Mouse (Mus musculus): ENCODE results near the gene Cym. TPM values are rescaled to one million over a fixed set of nuclear protein-coding genes. Genes with fewer than 3 reads are reported as not detected.

Cym gene
- polyA plus RNA-seq, 1 experiment from 2014 or later = not detected

DNA sequence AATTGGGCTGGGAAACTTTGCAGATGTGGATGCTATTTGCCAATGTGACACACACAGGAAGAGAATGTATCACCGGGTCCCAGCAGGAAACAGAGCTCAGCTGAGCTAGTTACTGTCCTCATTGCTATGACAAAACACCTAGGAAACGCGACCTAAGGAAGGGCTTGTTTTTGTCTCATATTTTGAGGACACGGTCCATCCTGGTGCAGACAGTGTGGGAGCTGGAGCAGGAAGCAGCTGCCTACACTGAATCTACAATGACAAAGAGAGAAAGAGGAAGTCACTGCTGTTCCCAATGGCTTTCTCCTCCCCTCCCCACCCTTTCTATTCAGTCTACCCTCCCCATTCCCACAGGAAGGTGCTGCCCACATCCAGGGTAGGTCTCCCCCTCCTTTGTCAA lies 30.5 kb upstream of the Cym start:
- no peaks in the 10 kb centered on the region for H3K36me3 ChIP-seq (ENCODE audit: control insufficient read depth, insufficient read depth, low read length)
- H3K4me2 ChIP-seq (ENCODE audit: low read depth, low read length) = no peak overlapping the region
- H3K27me3 ChIP-seq (replicated peaks; ENCODE audit: control insufficient read depth, insufficient read depth, low read length) = no peaks in the 10 kb centered on the region
- H3K9ac ChIP-seq (ENCODE audit: low read depth, low read length) = no peak overlapping the region
- 65% methylated on average over 4 of the region's 4 CpGs for WGBS
- no peak for DNase-seq (ENCODE audit: low spot score)
- no peak overlapping the region for H3K4me3 ChIP-seq (ENCODE audit: low read depth, low read length)
- H3K27ac ChIP-seq (replicated peaks; ENCODE audit: low read depth, low read length) = no peak overlapping the region
- H3K4me1 ChIP-seq (ENCODE audit: control insufficient read depth, insufficient read depth, low read length) = no peaks in the 10 kb centered on the region
- ATAC-seq (ENCODE audit: low read depth) = no peak
- H3K9me3 ChIP-seq (ENCODE audit: control insufficient read depth, low read length) = no peaks in the 10 kb centered on the region

DNA sequence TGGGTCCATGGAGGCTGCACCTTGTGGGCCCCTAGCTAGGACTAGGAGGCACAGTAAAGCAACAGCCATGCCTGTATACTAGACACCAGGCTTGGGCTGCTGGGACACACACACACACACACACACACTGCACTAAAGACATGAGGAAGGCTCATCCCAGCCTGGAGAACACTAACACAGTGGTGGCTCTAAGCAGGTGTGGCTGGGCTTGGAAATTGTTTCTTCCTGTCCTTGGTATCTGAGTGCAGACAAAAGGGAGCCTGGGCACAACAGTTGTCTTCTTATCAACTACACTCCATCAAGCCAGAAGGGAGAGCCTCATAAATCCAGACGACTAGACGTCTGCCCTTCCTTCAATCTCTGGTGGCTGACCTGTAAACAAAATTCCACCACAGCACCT lies 28.8 kb upstream of the Cym start:
- H3K4me3 ChIP-seq (ENCODE audit: low read depth, low read length) = no peak overlapping the region
- no peaks in the 10 kb centered on the region for H3K27me3 ChIP-seq (replicated peaks; ENCODE audit: control insufficient read depth, insufficient read depth, low read length)
- H3K9ac ChIP-seq (ENCODE audit: low read depth, low read length) = no peak overlapping the region
- no peaks in the 10 kb centered on the region for H3K36me3 ChIP-seq (ENCODE audit: control insufficient read depth, insufficient read depth, low read length)
- H3K4me2 ChIP-seq (ENCODE audit: low read depth, low read length) = no peak overlapping the region
- no peak overlapping the region for H3K27ac ChIP-seq (replicated peaks; ENCODE audit: low read depth, low read length)
- DNase-seq (ENCODE audit: low spot score) = no peak
- no peak for ATAC-seq (ENCODE audit: low read depth)
- H3K9me3 ChIP-seq (ENCODE audit: control insufficient read depth, low read length) = no peaks in the 10 kb centered on the region
- 48% methylated on average over 2 of the region's 2 CpGs for WGBS
- no peaks in the 10 kb centered on the region for H3K4me1 ChIP-seq (ENCODE audit: control insufficient read depth, insufficient read depth, low read length)

DNA sequence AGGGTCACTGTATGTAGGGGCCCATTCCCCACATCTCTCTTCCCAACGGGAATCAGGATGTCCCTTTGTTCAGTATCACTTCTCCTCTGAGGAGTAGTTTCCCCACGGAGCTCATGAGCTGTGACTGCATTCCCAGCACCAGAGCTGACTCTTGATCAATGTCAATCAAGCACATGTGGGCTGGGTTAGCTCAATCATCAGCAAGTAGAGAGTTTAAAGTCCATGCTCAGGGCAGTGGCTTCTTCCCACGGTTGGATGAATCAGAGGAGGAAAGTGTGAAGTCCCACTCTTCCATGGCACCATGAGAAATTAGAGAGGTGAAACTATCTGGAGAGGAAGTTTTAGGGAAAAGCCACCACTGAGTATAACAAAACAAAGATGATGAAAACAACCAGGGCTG lies 27.5 kb upstream of the Cym start:
- Histone ChIP-seq H3K36me3 (ENCODE audit: control insufficient read depth, insufficient read depth, low read length) (no peaks in the 10 kb centered on the region), H3K9me3 (ENCODE audit: control insufficient read depth, low read length) (no peaks in the 10 kb centered on the region), H3K27me3 (replicated peaks; ENCODE audit: control insufficient read depth, insufficient read depth, low read length) (no peaks in the 10 kb centered on the region), H3K4me2 (ENCODE audit: low read depth, low read length) (no peak overlapping the region), H3K4me1 (ENCODE audit: control insufficient read depth, insufficient read depth, low read length) (no peaks in the 10 kb centered on the region), H3K9ac (ENCODE audit: low read depth, low read length) (no peak overlapping the region), H3K27ac (replicated peaks; ENCODE audit: low read depth, low read length) (no peak overlapping the region), H3K4me3 (ENCODE audit: low read depth, low read length) (no peak overlapping the region)
- 50% methylated on average over 3 of the region's 3 CpGs for WGBS
- no peak for DNase-seq (ENCODE audit: low spot score)
- ATAC-seq (ENCODE audit: low read depth) = no peak

DNA sequence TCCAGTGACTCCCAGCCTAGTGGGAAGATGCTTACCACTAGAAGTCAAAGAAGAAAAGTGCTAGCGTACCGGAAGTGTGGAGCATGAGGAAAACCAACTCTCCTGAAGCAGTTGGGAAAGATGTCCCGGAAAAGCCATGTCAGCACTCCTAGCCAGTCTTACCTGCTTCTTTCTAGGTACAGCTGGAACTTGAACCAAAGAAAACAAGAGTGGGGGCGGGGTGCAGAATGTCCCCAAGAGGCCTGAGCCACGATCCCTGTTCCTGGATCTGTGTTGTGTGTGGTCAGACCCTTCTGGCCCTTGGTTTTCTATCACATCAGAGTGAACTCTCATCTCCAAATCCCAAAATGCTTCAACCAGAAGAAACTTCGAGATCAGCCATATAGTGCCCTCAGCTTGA lies 25.3 kb upstream of the Cym start:
- H3K4me1 ChIP-seq (ENCODE audit: control insufficient read depth, insufficient read depth, low read length) = no peaks in the 10 kb centered on the region
- no peaks in the 10 kb centered on the region for H3K27me3 ChIP-seq (replicated peaks; ENCODE audit: control insufficient read depth, insufficient read depth, low read length)
- 62% methylated on average over 6 of the region's 6 CpGs for WGBS
- no peaks in the 10 kb centered on the region for H3K9me3 ChIP-seq (ENCODE audit: control insufficient read depth, low read length)
- DNase-seq (ENCODE audit: low spot score) (no peak), ATAC-seq (ENCODE audit: low read depth) (no peak)
- no peak overlapping the region for H3K4me2 ChIP-seq (ENCODE audit: low read depth, low read length)
- no peak overlapping the region for H3K9ac ChIP-seq (ENCODE audit: low read depth, low read length)
- H3K36me3 ChIP-seq (ENCODE audit: control insufficient read depth, insufficient read depth, low read length) = no peaks in the 10 kb centered on the region
- no peak overlapping the region for H3K4me3 ChIP-seq (ENCODE audit: low read depth, low read length)
- no peak overlapping the region for H3K27ac ChIP-seq (replicated peaks; ENCODE audit: low read depth, low read length)

DNA sequence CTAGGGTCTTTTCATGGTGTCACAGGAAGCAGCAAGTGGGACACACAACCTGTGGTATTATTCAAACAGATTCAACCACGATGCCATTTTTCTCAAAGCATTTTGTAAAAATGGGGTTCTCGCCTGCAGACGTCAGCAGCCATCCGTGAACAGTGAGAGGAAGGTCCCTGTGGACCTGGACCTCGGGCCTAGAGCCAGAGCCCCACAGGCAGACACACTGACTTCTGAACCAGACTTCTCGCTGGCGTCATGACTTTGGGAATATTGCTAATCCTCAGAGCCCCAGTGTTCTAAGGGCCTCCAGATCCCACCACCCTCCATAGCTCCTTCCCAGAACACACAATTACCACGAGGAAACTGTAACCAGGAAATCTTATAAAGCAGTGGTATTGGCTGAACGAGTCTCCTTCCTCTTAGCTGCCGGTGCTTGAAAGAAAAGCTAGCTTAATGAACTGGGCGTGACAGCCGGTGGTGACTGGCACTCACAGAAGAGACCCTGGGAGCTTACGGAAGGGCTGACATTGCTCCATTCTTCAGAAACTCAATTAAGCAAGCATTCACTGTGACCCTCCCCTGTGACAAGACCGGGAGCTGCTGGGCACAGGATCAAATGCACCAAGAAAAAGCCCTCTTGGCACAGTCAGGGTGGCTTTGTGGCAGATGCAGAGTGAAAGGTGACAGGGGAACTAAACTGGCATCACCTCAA lies 20.0 kb upstream of the Cym start:
- Histone ChIP-seq H3K27me3 (replicated peaks; ENCODE audit: control insufficient read depth, insufficient read depth, low read length) (no peaks in the 10 kb centered on the region), H3K9ac (ENCODE audit: low read depth, low read length) (no peak overlapping the region), H3K9me3 (ENCODE audit: control insufficient read depth, low read length) (no peaks in the 10 kb centered on the region), H3K4me3 (ENCODE audit: low read depth, low read length) (no peak overlapping the region), H3K27ac (replicated peaks; ENCODE audit: low read depth, low read length) (no peak overlapping the region), H3K4me2 (ENCODE audit: low read depth, low read length) (no peak overlapping the region), H3K36me3 (ENCODE audit: control insufficient read depth, insufficient read depth, low read length) (no peaks in the 10 kb centered on the region), H3K4me1 (ENCODE audit: control insufficient read depth, insufficient read depth, low read length) (no peaks in the 10 kb centered on the region)
- WGBS = 43% methylated on average over 14 of the region's 14 CpGs
- ATAC-seq (ENCODE audit: low read depth) (0 out of 2 replicates have a peak, but pooled peaks have one; percentile 9), DNase-seq (ENCODE audit: low spot score) (no peak)

DNA sequence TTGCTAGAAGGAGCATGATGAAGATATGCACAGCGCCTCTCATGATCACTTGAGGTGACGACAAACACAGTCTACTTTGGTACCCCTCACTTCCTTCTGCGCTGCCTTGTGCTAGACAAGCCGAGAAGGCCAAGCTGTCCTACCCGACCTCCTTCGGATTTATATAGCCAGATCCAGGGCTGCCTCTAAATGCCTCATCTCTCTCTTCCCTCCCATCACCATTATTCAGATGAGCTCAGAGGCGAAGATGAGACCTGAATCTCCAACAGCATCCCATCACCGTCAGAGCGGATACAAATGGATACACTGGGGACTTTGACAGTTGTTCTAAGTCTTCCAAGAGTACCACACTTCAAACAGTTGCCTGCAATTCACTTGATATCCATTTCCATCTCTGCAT lies 18.1 kb upstream of the Cym start, which contains the start of gene Prok1:
Prok1 (minus strand) TSS at position 101 of the 400 bp plus-strand sequence.
- Histone ChIP-seq H3K9ac (ENCODE audit: low read depth, low read length) (no peak within 1 kb of the TSS), H3K27ac (replicated peaks; ENCODE audit: low read depth, low read length) (no peak within 1 kb of the TSS), H3K4me2 (ENCODE audit: low read depth, low read length) (no peak within 1 kb of the TSS), H3K4me1 (ENCODE audit: control insufficient read depth, insufficient read depth, low read length) (no peaks in the 10 kb centered on the region), H3K27me3 (replicated peaks; ENCODE audit: control insufficient read depth, insufficient read depth, low read length) (no peaks in the 10 kb centered on the region), H3K4me3 (ENCODE audit: low read depth, low read length) (no peak within 1 kb of the TSS), H3K36me3 (ENCODE audit: control insufficient read depth, insufficient read depth, low read length) (no peaks in the 10 kb centered on the region), H3K9me3 (ENCODE audit: control insufficient read depth, low read length) (no peaks in the 10 kb centered on the region)
- DNase-seq (ENCODE audit: low spot score) = no peak
- WGBS = 81% methylated on average over 9 of the region's 9 CpGs
- ATAC-seq (ENCODE audit: low read depth) = no peak

DNA sequence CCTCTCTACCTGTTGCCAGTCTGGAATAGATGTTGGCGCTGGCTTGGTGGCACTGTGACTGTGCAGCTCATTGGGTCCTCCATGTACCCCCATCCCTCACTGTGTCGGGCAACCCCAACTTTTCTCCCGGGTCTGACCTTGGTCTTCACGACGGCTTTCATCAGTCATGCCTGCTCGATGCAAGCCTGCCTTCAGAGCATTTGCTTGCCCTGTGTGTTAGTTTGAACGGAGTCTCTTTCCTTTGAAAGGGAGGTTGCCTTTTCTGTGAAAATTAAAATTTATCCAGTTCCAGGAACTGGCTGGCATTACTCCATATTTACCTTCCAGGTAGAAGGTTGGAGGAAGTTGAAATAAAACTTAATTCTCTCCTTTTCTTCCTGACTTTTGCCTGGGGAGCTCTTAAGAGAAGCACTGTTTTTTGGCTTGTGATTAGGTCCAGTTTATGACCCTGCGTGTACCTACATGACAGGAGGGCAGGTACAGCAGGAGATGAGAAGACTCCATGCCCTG lies 17.0 kb upstream of the Cym start:
- H3K4me3 ChIP-seq (ENCODE audit: low read depth, low read length) = no peak overlapping the region
- no peaks in the 10 kb centered on the region for H3K36me3 ChIP-seq (ENCODE audit: control insufficient read depth, insufficient read depth, low read length)
- WGBS = 87% methylated on average over 8 of the region's 8 CpGs
- H3K27me3 ChIP-seq (replicated peaks; ENCODE audit: control insufficient read depth, insufficient read depth, low read length) = no peaks in the 10 kb centered on the region
- ATAC-seq (ENCODE audit: low read depth) = no peak
- H3K4me2 ChIP-seq (ENCODE audit: low read depth, low read length) = no peak overlapping the region
- H3K9ac ChIP-seq (ENCODE audit: low read depth, low read length) = no peak overlapping the region
- DNase-seq (ENCODE audit: low spot score) = no peak
- no peaks in the 10 kb centered on the region for H3K4me1 ChIP-seq (ENCODE audit: control insufficient read depth, insufficient read depth, low read length)
- no peak overlapping the region for H3K27ac ChIP-seq (replicated peaks; ENCODE audit: low read depth, low read length)
- no peaks in the 10 kb centered on the region for H3K9me3 ChIP-seq (ENCODE audit: control insufficient read depth, low read length)

DNA sequence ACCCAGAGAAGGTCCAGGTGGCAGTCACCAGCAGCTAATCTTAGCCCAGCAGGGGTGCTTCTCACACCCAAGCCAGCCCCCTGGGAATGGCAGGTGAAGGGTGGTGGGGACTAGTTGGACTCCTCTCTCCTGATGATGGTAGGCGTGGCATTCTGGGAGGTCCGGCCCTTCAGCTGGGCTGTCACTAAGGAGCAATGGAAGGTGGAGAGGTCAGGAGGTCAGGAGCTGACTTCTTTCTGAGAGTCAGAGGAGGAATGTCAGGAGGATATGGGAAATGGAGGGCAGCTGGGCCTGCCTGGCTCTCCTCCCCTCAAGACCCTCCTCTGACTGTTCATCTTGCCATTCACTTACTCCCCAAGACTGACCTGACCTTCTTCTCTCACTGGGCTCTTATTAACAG lies 16.5 kb upstream of the Cym start:
- no peaks in the 10 kb centered on the region for H3K4me1 ChIP-seq (ENCODE audit: control insufficient read depth, insufficient read depth, low read length)
- no peak for DNase-seq (ENCODE audit: low spot score)
- H3K27me3 ChIP-seq (replicated peaks; ENCODE audit: control insufficient read depth, insufficient read depth, low read length) = no peaks in the 10 kb centered on the region
- no peak overlapping the region for H3K4me3 ChIP-seq (ENCODE audit: low read depth, low read length)
- H3K4me2 ChIP-seq (ENCODE audit: low read depth, low read length) = no peak overlapping the region
- no peaks in the 10 kb centered on the region for H3K9me3 ChIP-seq (ENCODE audit: control insufficient read depth, low read length)
- no peak for ATAC-seq (ENCODE audit: low read depth)
- H3K36me3 ChIP-seq (ENCODE audit: control insufficient read depth, insufficient read depth, low read length) = no peaks in the 10 kb centered on the region
- no peak overlapping the region for H3K27ac ChIP-seq (replicated peaks; ENCODE audit: low read depth, low read length)
- no peak overlapping the region for H3K9ac ChIP-seq (ENCODE audit: low read depth, low read length)
- 55% methylated on average over 2 of the region's 2 CpGs for WGBS

DNA sequence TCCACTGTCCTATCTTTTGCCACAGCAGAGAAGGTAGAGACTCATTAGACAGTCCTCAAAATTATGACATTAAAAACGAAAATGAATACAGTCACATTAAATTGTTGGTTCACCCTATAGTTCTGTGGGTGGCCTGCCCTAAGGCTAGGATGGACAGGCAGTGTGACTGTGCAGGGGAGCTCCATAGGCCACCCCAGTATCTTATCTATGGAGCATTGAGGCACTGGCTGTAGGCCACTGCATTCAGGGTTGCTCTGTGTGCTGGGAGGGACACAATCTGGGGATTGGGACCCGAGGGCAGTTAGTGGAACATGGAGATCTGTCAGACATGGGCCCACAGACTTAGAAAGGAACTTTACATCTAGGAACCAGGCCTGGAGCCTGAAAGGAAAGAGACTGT lies 12.4 kb upstream of the Cym start:
- Histone ChIP-seq H3K9ac (ENCODE audit: low read depth, low read length) (no peak overlapping the region), H3K36me3 (ENCODE audit: control insufficient read depth, insufficient read depth, low read length) (no peaks in the 10 kb centered on the region), H3K27me3 (replicated peaks; ENCODE audit: control insufficient read depth, insufficient read depth, low read length) (no peaks in the 10 kb centered on the region), H3K4me3 (ENCODE audit: low read depth, low read length) (no peak overlapping the region), H3K9me3 (ENCODE audit: control insufficient read depth, low read length) (no peaks in the 10 kb centered on the region), H3K4me2 (ENCODE audit: low read depth, low read length) (no peak overlapping the region), H3K4me1 (ENCODE audit: control insufficient read depth, insufficient read depth, low read length) (0 out of 2 replicates have a peak, but pooled peaks cover 5% of the 10 kb centered on the region), H3K27ac (replicated peaks; ENCODE audit: low read depth, low read length) (no peak overlapping the region)
- DNase-seq (ENCODE audit: low spot score) (no peak), ATAC-seq (ENCODE audit: low read depth) (no peak)
- WGBS = 31% methylated on average over 2 of the region's 2 CpGs
